Mouse (Mus musculus): ENCODE measurements around the gene Zc3h14.

Zc3h14 gene

DNA sequence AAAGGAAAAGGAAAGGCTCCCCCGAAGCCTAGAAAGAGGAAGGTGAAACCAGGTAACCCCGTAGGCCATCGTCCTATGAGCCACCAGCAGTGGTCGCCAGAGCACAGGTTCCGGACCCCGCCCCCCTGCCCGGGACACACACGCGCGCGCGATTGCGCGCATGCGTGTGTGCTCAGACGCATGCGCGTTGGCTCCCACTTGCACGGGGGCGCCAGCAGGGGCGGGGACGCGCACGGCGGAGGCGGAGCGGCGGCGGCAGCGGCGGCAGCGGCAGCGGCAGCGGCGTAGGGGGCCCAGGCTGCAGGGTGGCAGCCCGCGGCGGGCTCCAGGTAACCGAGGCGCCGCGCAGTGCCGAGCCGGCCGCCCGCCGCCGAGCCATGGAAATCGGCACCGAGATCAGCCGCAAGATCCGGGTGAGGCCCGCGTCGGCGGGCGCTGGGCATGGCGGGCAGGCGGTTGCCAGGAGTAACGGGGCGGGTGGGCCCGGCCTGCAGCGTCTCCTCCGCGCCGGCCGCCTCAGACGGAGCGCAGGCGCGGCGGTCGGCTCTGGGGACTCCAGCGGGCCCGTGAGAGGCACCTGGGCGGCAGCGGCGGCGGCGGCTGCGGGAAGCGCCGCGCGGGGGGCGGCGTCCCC, at the start of gene Zc3h14:
Zc3h14 (plus strand) TSS at position 219 of the 634 bp plus-strand sequence.
- peak; percentile 96 for DNase-seq

DNA sequence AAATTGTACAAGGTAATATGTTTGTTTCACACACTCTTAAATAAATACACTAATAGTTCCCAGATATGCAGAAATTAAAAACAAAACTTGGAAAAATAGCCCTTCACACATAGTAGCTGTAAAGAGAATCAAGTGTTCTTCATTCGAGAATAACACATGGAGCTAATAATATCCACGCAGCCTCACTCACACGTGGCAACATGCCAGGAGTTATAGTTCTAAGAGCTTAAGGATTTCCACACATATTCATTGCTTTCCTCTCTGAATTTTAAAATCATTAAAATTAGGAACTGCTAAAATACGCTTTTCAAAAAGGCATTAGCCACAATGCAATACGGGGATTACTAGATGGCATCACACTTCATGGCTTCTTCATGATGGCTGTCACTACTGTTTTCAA, 49.6 kb upstream of the Zc3h14 start:
- no peak for DNase-seq

DNA sequence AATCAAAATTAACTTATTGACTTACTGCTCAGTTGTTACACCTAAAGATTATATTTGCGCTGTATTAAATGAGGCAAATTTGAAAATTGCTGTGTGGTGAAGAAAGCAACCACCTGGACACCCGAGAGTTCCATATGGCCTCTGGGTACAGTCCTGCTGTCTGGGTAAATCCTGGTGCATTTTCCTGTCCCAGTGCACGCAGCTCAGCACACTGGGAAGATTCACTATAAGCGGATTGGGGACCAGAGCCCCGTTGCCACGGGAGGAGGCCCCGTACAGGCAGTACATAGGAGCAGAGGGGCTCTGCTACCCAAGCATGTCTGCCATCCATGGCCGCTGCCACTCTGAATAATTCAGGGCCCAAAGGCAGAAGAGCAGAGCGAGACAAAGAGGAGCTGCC, 45.2 kb upstream of the Zc3h14 start:
- DNase-seq: no peak

DNA sequence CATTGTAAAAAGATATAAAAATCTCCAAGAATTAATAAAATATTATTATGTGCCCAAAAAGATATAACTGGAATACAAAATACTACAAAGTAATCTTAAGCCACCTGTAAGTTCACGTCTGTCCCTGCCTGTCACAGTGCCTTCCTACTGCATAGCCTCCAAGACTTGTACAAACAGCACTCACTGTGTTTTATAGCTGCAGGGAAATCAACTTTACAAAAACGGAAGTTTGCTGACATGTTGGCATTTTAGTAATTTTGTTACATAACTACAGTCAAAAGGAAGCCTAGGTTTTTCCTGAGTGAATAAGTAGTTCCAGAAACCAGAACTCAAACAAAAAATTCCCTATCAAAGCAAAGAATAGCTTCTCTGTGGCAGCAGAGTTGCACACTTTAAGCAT, 43.2 kb upstream of the Zc3h14 start:
- no peak for DNase-seq

DNA sequence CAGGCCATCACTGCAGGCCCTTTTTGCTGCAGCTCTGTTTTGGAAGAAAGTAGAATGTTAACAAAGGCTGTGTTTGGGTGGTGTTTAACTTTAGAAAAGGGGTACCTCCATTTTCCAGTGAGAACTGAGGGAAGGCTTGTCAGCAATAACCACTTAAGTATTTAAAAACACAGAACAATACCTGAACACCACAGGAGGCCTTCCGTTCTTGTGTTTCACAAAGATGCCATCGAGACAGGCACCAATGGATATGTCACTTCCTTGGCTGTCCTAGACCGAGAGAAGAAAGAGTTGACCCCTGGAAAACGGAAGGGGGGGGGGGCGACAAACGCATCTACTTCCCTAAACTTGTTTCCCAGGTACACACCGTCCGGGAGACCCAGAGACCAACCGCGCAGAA, 42.8 kb upstream of the Zc3h14 start:
- DNase-seq: no peak

DNA sequence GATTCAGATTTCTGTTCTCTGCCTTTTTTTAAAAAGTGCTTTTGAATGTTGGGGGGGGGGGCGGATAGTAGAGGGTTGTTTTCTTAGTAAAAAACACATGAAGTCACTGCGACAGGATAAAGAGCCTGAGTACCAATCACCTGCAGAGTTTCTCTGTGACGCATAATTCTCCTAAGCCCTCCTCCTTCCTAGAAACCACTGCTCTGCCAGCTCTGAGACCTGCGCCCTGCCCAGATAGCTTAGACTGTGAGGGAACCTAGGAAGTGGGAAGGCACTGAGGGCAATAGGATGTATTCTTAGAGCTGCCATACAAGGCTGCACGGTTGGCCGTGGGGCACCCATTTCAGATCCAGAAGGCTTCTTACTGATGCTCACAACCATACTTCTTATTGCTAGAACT, 33.9 kb upstream of the Zc3h14 start:
- no peak for DNase-seq

DNA sequence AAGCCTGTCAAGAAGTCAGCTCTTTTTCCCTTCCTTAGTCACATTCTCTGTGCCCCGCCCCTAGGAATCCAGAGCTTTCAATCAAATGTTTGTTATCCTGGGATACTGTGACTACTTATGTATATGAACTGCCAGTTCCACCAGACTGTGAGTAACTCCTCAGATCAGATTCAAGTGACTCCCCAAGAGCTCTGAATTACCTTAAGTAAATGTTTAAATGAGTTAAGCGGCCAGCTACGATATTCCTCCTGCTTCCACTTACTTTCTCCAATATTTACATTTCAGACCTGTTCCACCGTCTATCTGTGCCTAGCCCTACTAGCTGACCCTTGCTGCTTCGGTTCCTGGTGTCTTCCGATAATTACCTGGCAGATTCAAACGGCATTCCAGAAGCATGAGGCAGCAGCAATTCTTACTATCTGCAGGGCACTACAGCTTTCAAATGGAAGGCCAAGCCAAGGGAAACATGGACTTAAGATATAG, 33.1 kb upstream of the Zc3h14 start:
- DNase-seq: no peak

DNA sequence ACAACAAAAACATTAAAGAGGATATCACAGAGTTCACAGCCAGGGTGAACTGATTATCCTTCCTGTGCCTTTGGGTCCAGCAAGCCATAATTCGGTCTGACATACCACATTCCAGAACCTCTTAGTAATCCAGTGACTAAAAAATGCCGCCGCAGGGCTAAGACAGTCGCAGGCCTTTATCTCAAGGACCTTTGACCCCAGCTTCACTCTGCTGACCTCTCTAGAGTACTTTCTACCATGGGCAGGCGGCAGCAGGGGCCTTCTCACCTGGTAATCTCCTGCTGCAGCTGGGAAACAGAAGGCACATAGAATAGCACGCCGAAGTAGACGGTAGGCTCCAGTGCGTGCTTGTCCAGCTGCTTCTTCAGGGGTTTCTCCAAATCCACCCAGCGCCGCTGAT, 32.0 kb upstream of the Zc3h14 start:
- DNase-seq: no peak

DNA sequence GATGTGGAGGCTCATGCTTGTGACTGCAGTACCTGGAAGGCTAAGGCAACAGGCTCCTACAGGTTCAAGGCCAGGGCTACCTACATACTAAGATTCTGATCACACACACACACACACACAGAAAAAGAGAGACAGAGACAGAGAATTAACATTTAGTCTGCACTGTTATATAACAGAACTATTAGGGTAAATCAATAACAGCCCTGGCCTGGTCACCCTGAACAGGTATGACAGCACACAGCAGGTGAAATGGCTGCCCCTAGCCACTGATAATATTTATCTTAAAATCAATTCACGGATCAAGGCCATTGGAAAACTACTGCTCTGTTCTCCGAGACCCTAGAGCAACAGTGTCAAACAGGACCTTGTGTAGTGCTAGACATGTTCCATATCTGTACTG, 30.6 kb upstream of the Zc3h14 start:
- no peak for DNase-seq

DNA sequence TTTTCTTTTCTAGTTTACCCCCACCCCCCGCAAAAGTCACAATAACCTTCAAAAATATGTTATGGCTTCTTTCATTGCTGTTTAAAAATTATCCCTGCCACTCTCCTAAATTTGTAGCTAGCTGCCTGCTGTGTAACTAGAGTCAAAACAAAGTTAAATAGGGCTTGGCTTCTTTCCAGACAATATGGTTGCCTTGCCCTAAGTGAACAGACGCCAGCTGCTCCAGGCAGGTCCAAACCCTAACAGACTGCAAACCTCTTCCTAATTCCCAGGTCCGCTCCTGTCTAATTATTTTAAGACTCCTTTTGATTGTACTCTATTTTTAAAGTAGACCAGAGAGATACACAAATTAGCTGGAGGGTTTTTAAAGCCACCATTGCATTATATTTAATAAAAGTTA, 26.1 kb upstream of the Zc3h14 start:
- no peak for DNase-seq

DNA sequence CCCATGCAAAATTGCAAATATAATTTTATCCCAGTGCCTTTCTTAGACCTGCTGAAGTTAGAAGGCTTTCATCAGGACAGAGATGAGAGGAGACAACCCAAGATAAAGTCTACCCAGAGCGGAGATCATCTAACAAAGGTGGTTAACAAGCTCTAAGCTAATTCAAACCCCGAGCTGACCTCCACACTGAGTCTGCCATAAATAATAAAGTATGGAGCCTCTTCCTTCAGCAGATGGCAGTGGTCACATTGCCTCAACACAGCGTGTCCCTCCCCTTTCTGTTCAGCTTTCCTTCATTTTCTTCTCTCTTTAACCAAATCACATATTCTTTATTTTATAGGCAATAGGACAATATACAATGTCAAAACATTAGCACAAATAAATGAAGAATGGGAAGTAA, 25.7 kb upstream of the Zc3h14 start:
- DNase-seq: no peak

DNA sequence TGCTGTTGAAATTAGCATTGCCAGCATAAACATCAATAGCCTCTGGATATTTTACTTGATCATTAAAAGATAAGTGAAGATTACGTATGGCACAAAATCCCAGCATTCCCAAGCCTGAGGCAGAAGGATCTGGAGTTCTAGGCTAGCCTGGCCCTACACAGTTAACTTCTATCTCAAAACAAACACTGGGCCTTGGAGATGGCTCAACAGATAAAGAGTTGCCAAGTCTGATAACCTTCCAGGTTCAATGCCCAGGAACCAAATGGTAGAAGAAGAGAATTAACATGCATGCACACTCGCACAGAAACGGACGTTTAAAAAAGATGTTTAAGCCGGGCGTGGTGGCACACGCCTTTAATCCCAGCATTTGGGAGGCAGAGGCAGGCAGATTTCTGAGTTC, 22.5 kb upstream of the Zc3h14 start:
- DNase-seq: no peak

DNA sequence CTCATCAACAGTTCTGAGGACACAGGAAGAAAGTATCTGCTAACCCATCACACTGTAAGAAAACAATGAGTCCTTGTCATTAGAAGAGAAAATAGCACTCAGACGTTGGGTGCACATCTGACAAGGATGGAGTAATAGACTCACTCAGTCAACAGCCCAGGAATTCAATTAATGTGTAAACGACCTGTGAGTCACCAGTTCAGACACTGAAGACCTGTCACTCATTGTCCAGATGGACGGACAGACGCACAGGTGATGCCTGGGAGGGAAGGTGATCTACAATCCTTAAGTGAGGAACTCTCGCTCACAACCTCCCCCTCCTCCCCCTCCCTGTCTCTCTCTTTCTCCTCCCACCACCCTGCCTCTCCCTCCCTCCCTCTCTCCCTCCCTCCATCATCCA, 21.8 kb upstream of the Zc3h14 start:
- DNase-seq: no peak

DNA sequence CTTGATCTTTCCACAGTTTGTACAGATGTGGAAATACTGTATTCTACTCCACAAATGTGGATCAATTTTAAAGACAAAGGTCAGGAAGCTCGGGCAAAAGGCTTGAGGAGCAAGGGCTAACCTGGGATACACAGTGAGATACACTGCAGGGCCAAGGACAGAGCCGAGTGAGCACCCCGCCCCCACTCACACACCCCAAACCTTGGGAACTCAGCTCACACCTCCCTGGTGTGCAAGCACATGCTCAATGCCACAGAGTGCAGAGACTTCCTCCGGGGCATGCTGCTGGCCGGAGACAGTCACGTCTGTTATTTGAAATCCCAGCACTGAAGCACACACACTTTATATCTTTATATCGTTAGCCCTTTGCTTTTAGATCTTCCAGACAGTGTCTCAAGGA, 20.7 kb upstream of the Zc3h14 start:
- DNase-seq: no peak

DNA sequence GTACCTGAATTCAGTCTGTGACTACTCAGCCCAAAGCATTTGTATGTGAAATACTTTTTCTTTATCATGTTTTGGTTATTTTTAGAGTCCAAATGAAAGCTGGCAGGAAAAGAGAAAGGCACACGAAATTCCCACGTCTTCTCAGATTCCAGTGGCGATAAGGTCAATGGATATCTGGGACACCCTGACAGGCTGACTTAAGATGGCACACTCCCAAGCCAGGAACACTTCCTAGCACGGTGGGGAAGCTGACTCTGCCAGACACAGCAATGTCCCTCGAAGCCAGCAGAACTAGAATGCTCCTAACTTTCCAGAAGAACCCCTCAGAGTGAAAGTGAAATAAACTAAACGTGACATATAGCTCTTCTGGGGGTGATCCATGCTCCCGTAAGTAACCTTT, 19.6 kb upstream of the Zc3h14 start:
- DNase-seq: no peak

DNA sequence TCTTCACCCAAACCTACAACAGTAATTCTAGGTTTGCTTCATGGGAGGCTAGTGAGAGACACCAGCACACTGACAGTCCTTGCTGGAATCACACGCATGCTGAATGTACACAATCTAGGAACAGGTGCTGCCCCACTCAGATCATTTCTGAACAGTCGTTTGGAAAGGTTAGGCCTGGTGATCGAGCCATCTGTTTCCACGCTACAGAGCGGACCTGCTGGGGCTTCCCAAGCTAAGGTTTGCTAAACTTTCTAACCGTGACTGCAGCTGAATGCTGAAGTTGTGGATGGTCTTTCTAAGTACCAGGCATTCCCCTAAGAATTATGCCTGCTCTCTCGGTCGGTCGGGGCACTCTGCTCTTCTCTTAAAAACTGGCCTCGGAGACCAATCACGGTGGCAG, 16.1 kb upstream of the Zc3h14 start:
- DNase-seq: no peak

DNA sequence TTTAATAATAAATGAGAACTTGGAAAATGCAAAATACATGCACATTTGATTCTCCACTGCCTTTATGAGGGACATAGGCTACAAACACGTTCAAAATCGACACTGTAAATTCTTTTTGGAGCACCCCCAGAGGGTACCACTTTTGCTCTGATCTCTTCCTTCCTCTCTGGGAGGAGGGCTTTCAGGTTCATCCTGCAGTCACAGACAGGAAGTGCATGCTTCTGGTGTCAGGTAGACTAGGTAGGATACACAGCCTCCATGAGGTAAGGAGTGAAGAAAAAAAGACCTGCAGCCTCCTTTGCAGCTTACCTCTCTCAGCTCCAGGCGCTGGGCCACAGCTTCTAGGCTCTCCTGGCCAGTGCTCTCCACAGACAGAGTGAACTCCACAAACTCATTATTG, 13.6 kb upstream of the Zc3h14 start:
- no peak for DNase-seq

DNA sequence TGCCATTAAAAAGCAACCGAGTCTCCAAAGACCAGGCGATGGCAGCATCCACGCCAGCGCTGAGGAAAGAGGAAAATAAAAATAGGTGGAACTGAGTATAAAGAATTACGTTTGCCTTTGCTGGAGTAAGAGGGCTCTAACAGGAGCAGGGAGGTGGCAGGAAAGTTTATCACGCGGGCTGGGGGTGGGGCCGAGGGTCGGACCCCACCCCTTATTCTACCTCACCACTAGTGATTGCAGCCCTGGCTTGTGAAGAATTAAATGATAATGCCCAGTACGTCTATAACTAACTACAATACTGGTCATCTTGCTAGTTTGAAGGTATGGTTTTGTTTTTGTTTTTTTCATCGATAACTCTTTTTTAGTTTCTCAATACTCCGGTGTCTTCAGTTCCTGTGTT, 13.0 kb upstream of the Zc3h14 start:
- no peak for DNase-seq

DNA sequence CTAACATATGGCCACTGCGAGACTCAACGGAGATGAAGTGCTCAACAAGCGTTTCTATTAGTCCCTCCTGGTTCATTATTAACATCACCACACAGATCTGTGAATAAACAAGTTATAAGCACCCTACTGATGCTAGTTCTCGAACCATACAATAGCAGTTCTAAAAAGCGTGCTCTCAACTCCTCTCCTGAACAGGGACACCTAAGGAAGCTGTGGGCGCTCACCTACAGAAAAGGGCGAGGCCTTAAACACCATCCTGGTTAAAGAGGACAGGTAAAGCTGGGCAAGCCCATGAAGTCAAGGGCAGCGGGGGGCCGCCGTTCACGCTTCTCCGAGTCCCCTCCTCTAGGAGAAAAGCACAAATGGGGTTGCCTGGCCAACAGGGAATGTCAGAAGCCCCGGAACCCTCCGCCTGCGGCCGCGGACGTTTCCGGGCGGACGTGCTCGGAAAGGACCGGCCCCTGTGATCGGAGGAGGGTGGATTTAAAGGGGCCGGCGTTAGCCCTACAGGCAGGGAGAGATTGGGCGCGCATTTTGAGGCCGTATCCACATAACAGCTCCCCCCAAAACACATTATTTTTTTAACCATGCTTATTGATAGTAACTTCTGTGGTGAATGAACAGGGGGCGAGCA, 12.4 kb upstream of the Zc3h14 start:
- DNase-seq: peak; percentile 84

DNA sequence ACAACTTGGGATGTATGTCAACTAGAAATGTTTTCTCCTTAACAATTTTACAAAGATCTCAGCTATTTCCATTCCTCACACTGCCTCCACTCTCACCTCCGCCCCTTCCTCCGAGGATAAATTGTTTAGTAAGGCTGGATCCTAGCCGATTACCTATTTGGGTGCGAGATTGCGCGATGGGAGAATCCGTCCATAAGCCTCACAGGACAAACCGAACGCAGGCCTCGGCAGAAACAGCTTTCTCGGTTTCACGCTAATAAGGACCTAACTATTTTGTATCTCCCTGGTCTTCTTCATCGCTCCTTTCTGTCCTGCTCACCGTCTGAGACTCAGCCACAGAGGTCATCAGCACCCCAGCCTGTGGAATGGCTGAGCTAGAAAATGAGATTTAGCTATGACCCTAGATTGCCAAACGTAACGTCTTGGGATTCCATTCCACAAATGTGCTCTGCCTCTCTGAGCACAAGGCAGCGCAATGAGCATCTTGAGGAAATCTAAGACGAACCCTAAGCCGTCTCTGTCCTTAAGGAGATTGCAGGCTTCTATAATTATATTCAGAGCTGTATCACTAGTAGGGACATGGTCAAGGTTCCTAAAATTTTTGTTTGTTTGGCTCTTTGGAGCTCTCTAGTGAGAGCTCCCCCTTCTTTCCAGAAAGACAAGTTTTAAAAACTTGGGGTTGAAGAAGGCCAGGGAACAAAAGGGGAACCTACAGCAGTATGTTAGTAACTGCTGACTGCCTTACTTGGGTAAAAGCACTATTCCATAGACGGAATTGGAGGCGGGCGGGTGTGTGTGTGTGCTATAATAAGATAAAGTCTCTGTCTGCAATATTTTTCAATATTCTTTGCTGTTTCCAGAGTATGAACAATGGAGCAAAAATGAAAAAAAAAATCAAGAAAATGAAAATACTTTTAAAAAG, 11.6 kb upstream of the Zc3h14 start:
- DNase-seq: no peak

DNA sequence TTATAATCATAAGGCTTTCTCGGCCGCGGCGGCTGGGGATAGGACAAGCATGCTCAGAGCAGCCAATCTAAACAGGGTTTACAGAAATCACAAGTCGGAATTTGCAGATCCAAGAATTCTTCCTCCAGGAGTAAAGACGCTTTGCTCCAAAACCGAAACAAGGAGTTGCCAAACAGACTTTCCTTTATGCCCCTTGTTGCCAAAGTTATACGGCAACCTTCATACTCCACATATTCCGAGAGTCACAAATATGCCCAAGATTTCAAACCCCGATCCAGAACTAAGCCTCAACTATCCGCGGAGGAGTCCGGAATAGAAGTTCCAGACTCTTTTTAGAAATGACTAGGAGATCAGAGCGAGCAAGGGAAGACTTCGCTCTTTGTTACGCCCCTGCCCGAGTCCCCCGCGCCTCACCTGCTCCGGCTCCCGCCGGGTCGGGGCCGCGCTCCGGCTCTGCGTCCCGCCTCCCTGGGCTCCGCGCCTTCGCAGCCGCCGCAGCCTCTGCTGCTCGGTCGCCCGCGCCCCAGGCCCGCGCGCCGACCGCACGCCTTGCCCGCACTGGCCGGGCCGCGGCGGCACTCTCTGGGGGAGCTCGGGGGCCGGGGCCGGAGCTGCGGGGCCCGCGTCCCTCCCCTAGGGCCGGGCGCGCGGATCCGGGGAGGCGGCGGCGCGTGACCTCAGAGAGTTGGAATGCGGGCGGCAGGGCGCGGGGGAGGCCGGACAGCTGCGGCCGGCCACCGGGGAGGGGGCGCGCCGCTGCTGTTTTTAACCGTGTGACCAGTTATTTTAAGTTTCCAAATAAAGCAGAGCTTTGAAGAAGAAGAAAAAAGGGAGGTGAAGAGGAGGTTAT, 9.6 kb upstream of the Zc3h14 start, which contains the start of gene Ptpn21:
Ptpn21 (minus strand) TSS at position 455 of the 850 bp plus-strand sequence.
- no peak for DNase-seq

DNA sequence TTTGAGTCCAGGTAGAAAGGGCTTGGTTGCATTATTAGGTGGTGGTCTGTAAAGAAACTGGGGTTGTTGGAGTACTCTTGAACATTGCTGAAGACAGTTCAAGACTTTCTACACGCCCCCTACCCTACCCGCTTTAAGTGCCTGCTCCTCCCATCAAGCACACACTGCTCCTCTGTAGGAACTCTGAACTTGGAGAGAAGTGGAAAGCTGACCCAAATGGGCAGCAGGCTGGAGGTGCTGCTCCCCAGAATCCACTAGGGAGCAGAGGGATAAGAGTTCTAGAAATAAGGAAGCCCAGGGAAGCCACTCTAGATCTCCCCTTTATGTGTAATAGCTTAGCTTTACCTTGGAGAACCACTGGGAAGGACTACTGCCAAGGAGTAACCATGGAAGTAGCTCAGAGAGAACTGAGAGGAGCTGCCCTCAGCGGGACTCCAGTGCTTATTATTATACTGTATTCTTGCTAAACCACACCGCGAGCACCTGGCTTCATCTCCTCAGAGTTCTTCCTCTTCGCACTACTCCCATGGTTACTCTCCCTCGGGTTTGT, 8.9 kb upstream of the Zc3h14 start:
- DNase-seq: no peak

Data from right cerebral cortex, postnatal 4 days (tissue).